Mouse (Mus musculus): ENCODE results near the gene Slc4a4. TPM values are rescaled to one million over a fixed set of nuclear protein-coding genes. Genes with fewer than 3 reads are reported as not detected.
A peak's percentile ranks its signal among the peaks of the same experiment; 100 is the strongest.

The Slc4a4 gene
- polyA plus RNA-seq, 1 experiment = 0.04 TPM

GRCm38 (mm10) chr5:88975694-88976093 is 89.1 kb downstream of the Slc4a4 start:
- Histone ChIP-seq H3K4me3 (no peak overlapping the region), H3ac (ENCODE audit: control insufficient read depth, insufficient read length) (no peak overlapping the region), H3K4me2 (ENCODE audit: low read depth) (no peak overlapping the region), H3K79me2 (ENCODE audit: control insufficient read depth, insufficient read depth) (no peaks in the 10 kb centered on the region), H3K36me3 (ENCODE audit: control insufficient read depth, insufficient read depth) (no peaks in the 10 kb centered on the region), H3K27me3 (ENCODE audit: control insufficient read depth, insufficient read depth, insufficient read length) (no peaks in the 10 kb centered on the region)
- TF ChIP-seq TCF12 (IDR thresholded peaks at IDR 0.05; ENCODE audit: insufficient read depth, poor library complexity, severe bottlenecking) = no peak
- no peak for TF ChIP-seq POLR2A (IDR thresholded peaks at IDR 0.05; ENCODE audit: insufficient read length, low read depth)
- no peak for TF ChIP-seq USF1 (IDR thresholded peaks at IDR 0.05; ENCODE audit: low read depth)
- TF ChIP-seq E2F4 (IDR thresholded peaks at IDR 0.05; ENCODE audit: insufficient read depth) = no peak
- no peak for TF ChIP-seq MYOG (IDR thresholded peaks at IDR 0.05; ENCODE audit: control insufficient read depth in 1 of 3, insufficient read depth in 1 of 3, insufficient read length in 2 of 3, low read depth in 2 of 3)
- no peak for TF ChIP-seq MAX (IDR thresholded peaks at IDR 0.05; ENCODE audit: low read depth)
- TF ChIP-seq CEBPB (IDR thresholded peaks at IDR 0.05; ENCODE audit: insufficient read depth, poor library complexity, severe bottlenecking) = no peak
- no peak for TF ChIP-seq MYOD1 (IDR thresholded peaks at IDR 0.05; ENCODE audit: control insufficient read depth in 1 of 3, insufficient read length in 2 of 3, low read depth in 2 of 3)
- no peak for TF ChIP-seq TCF3 (IDR thresholded peaks at IDR 0.05; ENCODE audit: insufficient read length, low read depth)
- no peak for TF ChIP-seq POLR2AphosphoS2 (IDR thresholded peaks at IDR 0.05; ENCODE audit: insufficient read length, low read depth)
- no peak for TF ChIP-seq REST (IDR thresholded peaks at IDR 0.05; ENCODE audit: insufficient read depth, insufficient read length)
- no peak for TF ChIP-seq SRF (IDR thresholded peaks at IDR 0.05; ENCODE audit: control insufficient read depth, insufficient read length, low read depth)

DNA sequence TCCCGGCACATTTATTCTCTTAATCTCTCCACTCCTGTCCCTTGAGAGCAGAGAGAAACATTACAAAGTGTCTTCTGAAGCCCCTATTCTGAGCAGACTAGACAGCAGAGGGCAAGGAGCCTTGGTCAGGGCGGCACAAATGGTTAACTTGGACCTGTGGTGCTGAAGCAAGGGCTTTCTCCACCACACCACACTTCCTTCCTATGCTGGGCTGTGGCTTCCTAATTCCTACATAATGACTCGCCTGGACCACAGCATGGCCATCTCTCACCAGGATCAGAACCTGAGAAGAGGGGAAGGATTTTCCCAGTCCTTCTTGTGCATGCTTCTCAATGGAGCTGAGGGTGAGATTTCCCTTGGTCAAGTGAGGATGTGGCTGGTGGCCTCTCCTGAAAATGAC is 89.8 kb downstream of the Slc4a4 start:
- no peak overlapping the region for H3K4me3 ChIP-seq
- no peak for TF ChIP-seq E2F4 (IDR thresholded peaks at IDR 0.05; ENCODE audit: insufficient read depth)
- TF ChIP-seq POLR2A (IDR thresholded peaks at IDR 0.05; ENCODE audit: insufficient read length, low read depth) = no peak
- TF ChIP-seq TCF12 (IDR thresholded peaks at IDR 0.05; ENCODE audit: insufficient read depth, poor library complexity, severe bottlenecking) = no peak
- TF ChIP-seq TCF3 (IDR thresholded peaks at IDR 0.05; ENCODE audit: insufficient read length, low read depth) = no peak
- no peak for TF ChIP-seq CEBPB (IDR thresholded peaks at IDR 0.05; ENCODE audit: insufficient read depth, poor library complexity, severe bottlenecking)
- TF ChIP-seq SRF (IDR thresholded peaks at IDR 0.05; ENCODE audit: control insufficient read depth, insufficient read length, low read depth) = no peak
- TF ChIP-seq MYOD1 (IDR thresholded peaks at IDR 0.05; ENCODE audit: control insufficient read depth in 1 of 3, insufficient read length in 2 of 3, low read depth in 2 of 3) = no peak
- no peak for TF ChIP-seq USF1 (IDR thresholded peaks at IDR 0.05; ENCODE audit: low read depth)
- no peaks in the 10 kb centered on the region for H3K79me2 ChIP-seq (ENCODE audit: control insufficient read depth, insufficient read depth)
- H3K4me2 ChIP-seq (ENCODE audit: low read depth) = no peak overlapping the region
- no peak overlapping the region for H3ac ChIP-seq (ENCODE audit: control insufficient read depth, insufficient read length)
- H3K36me3 ChIP-seq (ENCODE audit: control insufficient read depth, insufficient read depth) = no peaks in the 10 kb centered on the region
- no peaks in the 10 kb centered on the region for H3K27me3 ChIP-seq (ENCODE audit: control insufficient read depth, insufficient read depth, insufficient read length)

DNA sequence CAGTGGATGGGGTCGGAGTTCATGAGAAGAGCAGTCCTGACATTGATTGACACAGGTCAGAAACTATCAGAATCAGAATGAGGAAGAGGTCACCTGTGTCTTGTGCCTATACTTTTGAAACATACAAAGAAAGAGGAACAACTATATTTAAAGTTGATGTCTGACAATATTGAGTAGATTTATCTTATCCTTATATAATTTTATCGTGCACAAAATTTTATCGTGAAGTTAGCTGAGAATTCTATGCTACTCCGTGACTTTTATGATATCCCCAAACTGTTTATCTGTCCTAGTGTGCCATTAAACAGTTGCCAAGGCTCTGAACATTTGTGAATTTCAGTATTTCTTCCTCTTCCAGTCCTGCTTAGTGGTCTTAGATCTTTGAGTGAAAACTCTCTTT is 94.1 kb downstream of the Slc4a4 start:
- Histone ChIP-seq H3ac (ENCODE audit: control insufficient read depth, insufficient read length) (no peak overlapping the region), H3K4me3 (no peak overlapping the region), H3K36me3 (ENCODE audit: control insufficient read depth, insufficient read depth) (no peaks in the 10 kb centered on the region), H3K79me2 (ENCODE audit: control insufficient read depth, insufficient read depth) (no peaks in the 10 kb centered on the region), H3K4me2 (ENCODE audit: low read depth) (no peak overlapping the region), H3K27me3 (ENCODE audit: control insufficient read depth, insufficient read depth, insufficient read length) (no peaks in the 10 kb centered on the region)
- TF ChIP-seq E2F4 (IDR thresholded peaks at IDR 0.05; ENCODE audit: insufficient read depth) (no peak), MYOG (IDR thresholded peaks at IDR 0.05; ENCODE audit: control insufficient read depth in 1 of 3, insufficient read depth in 1 of 3, insufficient read length in 2 of 3, low read depth in 2 of 3) (no peak), REST (IDR thresholded peaks at IDR 0.05; ENCODE audit: insufficient read depth, insufficient read length) (no peak)

DNA sequence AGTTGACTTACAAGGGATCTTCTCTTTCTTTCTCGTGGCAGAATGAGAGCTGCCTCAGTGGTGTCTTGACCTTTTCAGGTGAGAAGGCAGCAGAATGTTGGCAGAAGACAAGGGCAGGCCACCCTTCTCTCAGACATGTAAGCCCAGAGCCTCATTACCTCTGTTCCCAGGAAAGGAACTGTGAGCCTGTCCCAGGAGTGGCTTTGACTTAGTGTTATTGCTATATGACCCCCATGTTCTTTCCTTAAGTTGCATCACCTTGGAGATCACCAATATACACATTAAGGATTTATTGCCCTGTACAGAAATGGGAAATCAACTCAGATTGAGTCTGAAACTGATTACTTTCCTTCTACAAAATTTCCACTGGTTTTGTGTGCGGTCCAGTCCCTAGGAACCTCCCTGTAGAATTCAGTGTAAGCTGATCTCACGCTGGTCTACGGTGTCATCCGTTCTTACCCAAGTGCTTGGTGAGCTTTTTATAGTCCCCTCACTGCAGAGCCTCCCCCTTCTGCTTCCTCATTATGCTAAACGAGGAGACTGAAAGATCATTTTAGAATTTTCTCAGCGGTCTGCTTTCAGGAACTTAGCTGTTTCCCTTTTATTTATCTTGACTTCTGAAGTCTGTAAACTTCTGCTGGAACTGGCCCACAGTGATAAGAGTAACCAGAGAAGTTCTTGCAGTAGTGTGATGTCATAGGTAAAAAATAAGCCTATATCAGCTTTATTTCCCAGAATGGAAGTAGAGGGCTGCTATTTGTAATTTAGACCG is 94.8 kb downstream of the Slc4a4 start:
- H3K4me3 ChIP-seq = no peak overlapping the region
- H3K4me2 ChIP-seq (ENCODE audit: low read depth) = peak overlapping the region; percentile 33

GRCm38 (mm10) chr5:88982040-88982736 is 95.6 kb downstream of the Slc4a4 start:
- H3K79me2 ChIP-seq (ENCODE audit: control insufficient read depth, insufficient read depth) = no peaks in the 10 kb centered on the region
- no peak for TF ChIP-seq MAX (IDR thresholded peaks at IDR 0.05; ENCODE audit: low read depth)
- TF ChIP-seq SRF (IDR thresholded peaks at IDR 0.05; ENCODE audit: control insufficient read depth, insufficient read length, low read depth) = no peak
- TF ChIP-seq TCF3 (IDR thresholded peaks at IDR 0.05; ENCODE audit: insufficient read length, low read depth) = no peak
- no peak for TF ChIP-seq POLR2A (IDR thresholded peaks at IDR 0.05; ENCODE audit: insufficient read length, low read depth)
- no peak for TF ChIP-seq REST (IDR thresholded peaks at IDR 0.05; ENCODE audit: insufficient read depth, insufficient read length)
- TF ChIP-seq TCF12 (IDR thresholded peaks at IDR 0.05; ENCODE audit: insufficient read depth, poor library complexity, severe bottlenecking) = no peak
- no peak for TF ChIP-seq E2F4 (IDR thresholded peaks at IDR 0.05; ENCODE audit: insufficient read depth)
- no peak for TF ChIP-seq USF1 (IDR thresholded peaks at IDR 0.05; ENCODE audit: low read depth)
- no peak for TF ChIP-seq CEBPB (IDR thresholded peaks at IDR 0.05; ENCODE audit: insufficient read depth, poor library complexity, severe bottlenecking)
- no peak for TF ChIP-seq MYOG (IDR thresholded peaks at IDR 0.05; ENCODE audit: control insufficient read depth in 1 of 3, insufficient read depth in 1 of 3, insufficient read length in 2 of 3, low read depth in 2 of 3)
- no peak for TF ChIP-seq POLR2AphosphoS2 (IDR thresholded peaks at IDR 0.05; ENCODE audit: insufficient read length, low read depth)
- TF ChIP-seq MYOD1 (IDR thresholded peaks at IDR 0.05; ENCODE audit: control insufficient read depth in 1 of 3, insufficient read length in 2 of 3, low read depth in 2 of 3) = no peak
- no peaks in the 10 kb centered on the region for H3K27me3 ChIP-seq (ENCODE audit: control insufficient read depth, insufficient read depth, insufficient read length)
- H3K4me2 ChIP-seq (ENCODE audit: low read depth) = peak overlapping the region; percentile 33
- no peak overlapping the region for H3ac ChIP-seq (ENCODE audit: control insufficient read depth, insufficient read length)
- no peak overlapping the region for H3K4me3 ChIP-seq
- H3K36me3 ChIP-seq (ENCODE audit: control insufficient read depth, insufficient read depth) = no peaks in the 10 kb centered on the region

More for the DNA sequence above, 94.8 kb downstream of the Slc4a4 start:
- Histone ChIP-seq H3ac (ENCODE audit: control insufficient read depth, insufficient read length) (no peak overlapping the region), H3K36me3 (ENCODE audit: control insufficient read depth, insufficient read depth) (no peaks in the 10 kb centered on the region), H3K27me3 (ENCODE audit: control insufficient read depth, insufficient read depth, insufficient read length) (no peaks in the 10 kb centered on the region), H3K79me2 (ENCODE audit: control insufficient read depth, insufficient read depth) (no peaks in the 10 kb centered on the region)
- TF ChIP-seq MYOG (IDR thresholded peaks at IDR 0.05; ENCODE audit: control insufficient read depth in 1 of 3, insufficient read depth in 1 of 3, insufficient read length in 2 of 3, low read depth in 2 of 3) (no peak), POLR2A (IDR thresholded peaks at IDR 0.05; ENCODE audit: insufficient read length, low read depth) (no peak), CEBPB (IDR thresholded peaks at IDR 0.05; ENCODE audit: insufficient read depth, poor library complexity, severe bottlenecking) (peak; percentile 73)
